ENCODE assay signal across 8 mouse cellular contexts in genomic region chr1:86491533-86492094, GRCm38 (mm10). TPM values are rescaled to one million over a fixed set of nuclear protein-coding genes. Genes with fewer than 3 reads are reported as not detected.
DNase-seq lines count a peak whose midpoint lies in the region; ATAC-seq lines count a peak whose summit lies in the region.

No protein-coding gene starts in this region.

- H3K27me3 ChIP-seq in forebrain, embryonic 10.5 days (ENCODE audit: poor library complexity, severe bottlenecking), result no peaks in the 10 kb centered on the region
- H3K27me3 ChIP-seq in forebrain, embryonic 16.5 days (replicated peaks; ENCODE audit: control insufficient read depth, insufficient read depth, low read length), result no peaks in the 10 kb centered on the region
- no peaks in the 10 kb centered on the region for H3K27me3 ChIP-seq in embryonic facial prominence, embryonic 12.5 days
- no peaks in the 10 kb centered on the region for H3K27me3 ChIP-seq in midbrain, embryonic 15.5 days (replicated peaks)

- H3K36me3 ChIP-seq in forebrain, embryonic 10.5 days (replicated peaks), result no peaks in the 10 kb centered on the region
- no peaks in the 10 kb centered on the region for H3K36me3 ChIP-seq in forebrain, embryonic 16.5 days (ENCODE audit: control insufficient read depth, insufficient read depth)
- no peaks in the 10 kb centered on the region; the same call in 1 of the 2 replicates for H3K36me3 ChIP-seq in embryonic facial prominence, embryonic 12.5 days
- H3K36me3 ChIP-seq in midbrain, embryonic 15.5 days (replicated peaks), result no peaks in the 10 kb centered on the region

- H3K9ac ChIP-seq in forebrain, embryonic 16.5 days (replicated peaks; ENCODE audit: low read depth, low read length), result no peak overlapping the region
- H3K9ac ChIP-seq in embryonic facial prominence, embryonic 12.5 days, result peak overlapping the region; percentile 27; the same call in 1 of the 2 replicates
- no peak overlapping the region for H3K9ac ChIP-seq in midbrain, embryonic 15.5 days

- ATAC-seq in forebrain, embryonic 16.5 days, result no peak
- no peak for ATAC-seq in embryonic facial prominence, embryonic 12.5 days (ENCODE audit: insufficient number of reproducible peaks, insufficient read depth, low FRiP score, low TSS enrichment)
- ATAC-seq in midbrain, embryonic 15.5 days (replicated peaks), result no peak
- ATAC-seq in monocyte, adult 5-6 weeks (replicated peaks; ENCODE audit: insufficient number of reproducible peaks, low FRiP score, low TSS enrichment, poor library complexity, severe bottlenecking), result no peak

- WGBS in forebrain, embryonic 10.5 days, result 83% methylated on average over 7 of the region's 7 CpGs
- 24% methylated on average over 7 of the region's 7 CpGs for WGBS in forebrain, embryonic 16.5 days
- WGBS in embryonic facial prominence, embryonic 12.5 days, result 61% methylated on average over 7 of the region's 7 CpGs
- WGBS in midbrain, embryonic 15.5 days, result 57% methylated on average over 7 of the region's 7 CpGs

- H3K27ac ChIP-seq in forebrain, embryonic 10.5 days, result peak overlapping the region; percentile 65
- H3K27ac ChIP-seq in forebrain, embryonic 16.5 days (ENCODE audit: low read length), result no peak overlapping the region
- H3K27ac ChIP-seq in embryonic facial prominence, embryonic 12.5 days, result peak overlapping the region; percentile 54; the same call in 1 of the 2 replicates
- peak overlapping the region; percentile 68 for H3K27ac ChIP-seq in midbrain, embryonic 15.5 days

- H3K9me3 ChIP-seq in forebrain, embryonic 10.5 days, result no peaks in the 10 kb centered on the region
- H3K9me3 ChIP-seq in forebrain, embryonic 16.5 days (ENCODE audit: control insufficient read depth, low read length), result no peaks in the 10 kb centered on the region
- no peaks in the 10 kb centered on the region for H3K9me3 ChIP-seq in embryonic facial prominence, embryonic 12.5 days
- H3K9me3 ChIP-seq in midbrain, embryonic 15.5 days, result no peaks in the 10 kb centered on the region

- DNase-seq in forebrain, embryonic 10.5 days (ENCODE audit: extremely low spot score, low spot score), result no peak
- peak; percentile 58 for DNase-seq in kidney, postnatal 10 days
- DNase-seq in frontal cortex, postnatal 25 days (ENCODE audit: low spot score in 2 of 2), result no peak
- DNase-seq in layer of hippocampus, adult 9-10 months (ENCODE audit: low spot score), result no peak

- no peak overlapping the region for H3K4me2 ChIP-seq in forebrain, embryonic 16.5 days (ENCODE audit: low read length)
- no peak overlapping the region for H3K4me2 ChIP-seq in embryonic facial prominence, embryonic 12.5 days (replicated peaks)
- no peak overlapping the region for H3K4me2 ChIP-seq in midbrain, embryonic 15.5 days

- H3K4me1 ChIP-seq in forebrain, embryonic 10.5 days, result peaks cover 34% of the 10 kb centered on the region
- peaks cover 18% of the 10 kb centered on the region for H3K4me1 ChIP-seq in forebrain, embryonic 16.5 days (replicated peaks; ENCODE audit: control insufficient read depth, insufficient read depth, low read length)
- peaks cover 10% of the 10 kb centered on the region for H3K4me1 ChIP-seq in embryonic facial prominence, embryonic 12.5 days
- H3K4me1 ChIP-seq in midbrain, embryonic 15.5 days, result peaks cover 20% of the 10 kb centered on the region

- no peak overlapping the region for H3K4me3 ChIP-seq in forebrain, embryonic 10.5 days
- H3K4me3 ChIP-seq in forebrain, embryonic 16.5 days (replicated peaks; ENCODE audit: low read length), result no peak overlapping the region
- no peak overlapping the region for H3K4me3 ChIP-seq in embryonic facial prominence, embryonic 12.5 days
- H3K4me3 ChIP-seq in midbrain, embryonic 15.5 days, result no peak overlapping the region

RNA-seq across cellular contexts. Expression of gene Ptma, which starts 34.9 kb away (rescaled TPM):
- polyA plus RNA-seq in forebrain, embryonic 10.5 days (2016; fragmentation: Nextera tagmentation; extraction: Ambion mirVana), result 2,941 and 3,273 TPM in 2 replicates
- 1,987 and 2,275 TPM in 2 replicates for polyA plus RNA-seq in forebrain, embryonic 16.5 days (2015; fragmentation: Nextera tagmentation; extraction: Ambion mirVana)
- polyA plus RNA-seq in embryonic facial prominence, embryonic 12.5 days (2016; fragmentation: Nextera tagmentation; extraction: Ambion mirVana), result 3,116 and 3,315 TPM in 2 replicates
- polyA plus RNA-seq in midbrain, embryonic 15.5 days (2015; fragmentation: Nextera tagmentation; extraction: Ambion mirVana), result 1,373 and 1,532 TPM in 2 replicates
- 2,048 to 2,960 TPM (median 2,606 TPM) in 3 replicates for total RNA-seq in monocyte, adult 5-6 weeks (2017)
